Mouse (Mus musculus) kidney, adult 2 months (tissue): ENCODE measurements around the gene Gng5. TPM values are rescaled to one million over a fixed set of nuclear protein-coding genes. Genes with fewer than 3 reads are reported as not detected.
A peak's percentile ranks its signal among the peaks of the same experiment; 100 is the strongest.

Experiments used
- DNase-seq: peaks from one replicate; pipeline ENCODE4 v3.0.0; 2021
- H3K27ac ChIP-seq: fragments of 200-500 bp; 2 replicates; pipeline ENCODE4 v1.5.1; 2012; ENCODE audit warnings: low read depth, low read length, control low read depth, inconsistent platforms; ENCODE audit not compliant: insufficient read depth
- H3K27me3 ChIP-seq: fragments of 200-500 bp; replicated peaks from 2 replicates; pipeline ENCODE4 v1.6.1; 2012; ENCODE audit warnings: mild to moderate bottlenecking, moderate library complexity, low read length, inconsistent platforms; ENCODE audit not compliant: control insufficient read depth, insufficient read depth
- H3K36me3 ChIP-seq: fragments of 200-500 bp; 2 replicates; pipeline ENCODE4 v1.6.1; 2012; ENCODE audit warnings: mild to moderate bottlenecking, moderate library complexity, low read length, inconsistent platforms; ENCODE audit not compliant: control insufficient read depth, insufficient read depth
- H3K4me1 ChIP-seq: fragments of 200-500 bp; 2 replicates; pipeline ENCODE4 v1.6.1; 2011; ENCODE audit warnings: low read length; ENCODE audit not compliant: control insufficient read depth, insufficient read depth
- H3K4me3 ChIP-seq: fragments of 200-500 bp; 2 replicates; pipeline ENCODE4 v1.5.1; 2011; ENCODE audit warnings: mild to moderate bottlenecking, low read depth, low read length, control low read depth; ENCODE audit not compliant: insufficient read depth
- CTCF ChIP-seq: fragments of 200-500 bp; conservative IDR thresholded peaks from 2 replicates; pipeline ENCODE4 v1.5.1; 2011; ENCODE audit warnings: low read depth, mild to moderate bottlenecking, control low read depth, low read length, moderate library complexity, mixed read lengths; ENCODE audit not compliant: insufficient read depth, insufficient read length
- POLR2A ChIP-seq: fragments of 200-500 bp; IDR thresholded peaks from one replicate; pipeline ENCODE4 v1.6.1; 2011; ENCODE audit warnings: low read depth, low read length, control low read depth
- WGBS: fragments of 180-500 bp; shearing (Covaris S2); methylation state at CpG from one replicate; pipeline ENCODE4 v1.1.7; 2018; 5-methylcytosine and 5-hydroxymethylcytosine counted together
- polyA plus RNA-seq: library from polyadenylated mRNA; depleted of rRNA; stranded (reverse); fragments of >200 nt; gene quantifications from 2 replicates; pipeline ENCODE4 v1.2.3, GENCODE M21; 2012; rRNA removed

Gene Gng5
- polyA plus RNA-seq: 567 and 600 TPM in 2 replicates

DNA sequence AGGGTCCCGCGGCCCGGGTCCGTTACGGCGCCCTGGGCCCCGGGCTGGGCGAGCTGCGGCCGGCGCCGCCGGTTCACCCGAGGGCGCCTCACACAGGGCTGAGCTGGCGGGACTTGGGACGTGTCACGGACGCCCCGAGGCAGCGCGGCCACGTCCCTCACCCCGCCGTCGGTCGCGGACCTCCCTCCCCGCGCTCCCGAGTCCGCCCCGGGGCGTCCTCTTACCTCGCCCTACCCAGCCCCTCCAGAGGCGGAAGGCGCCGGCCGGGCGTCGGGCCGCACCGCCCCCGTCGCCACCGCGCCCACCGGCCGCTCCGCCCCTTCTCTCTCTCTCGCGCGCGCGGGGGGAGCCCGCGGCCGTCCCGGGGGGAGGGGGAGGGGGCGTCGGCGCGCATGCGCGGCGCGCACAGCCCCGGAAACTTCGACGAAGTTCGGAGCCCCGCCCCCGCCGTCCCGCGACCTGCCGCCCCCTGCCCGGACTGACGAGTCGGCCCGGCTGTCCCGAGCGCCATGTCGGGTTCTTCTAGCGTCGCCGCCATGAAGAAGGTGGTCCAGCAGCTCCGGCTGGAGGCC, at the start of gene Gng5, which contains the start of gene Spata1:
Gene Gng5 (plus strand): TSS at position 377 of the 572 bp plus-strand sequence.
Gene Spata1 (minus strand): TSS at position 323 of the 572 bp plus-strand sequence.
- DNase-seq: peak; percentile 94

DNA sequence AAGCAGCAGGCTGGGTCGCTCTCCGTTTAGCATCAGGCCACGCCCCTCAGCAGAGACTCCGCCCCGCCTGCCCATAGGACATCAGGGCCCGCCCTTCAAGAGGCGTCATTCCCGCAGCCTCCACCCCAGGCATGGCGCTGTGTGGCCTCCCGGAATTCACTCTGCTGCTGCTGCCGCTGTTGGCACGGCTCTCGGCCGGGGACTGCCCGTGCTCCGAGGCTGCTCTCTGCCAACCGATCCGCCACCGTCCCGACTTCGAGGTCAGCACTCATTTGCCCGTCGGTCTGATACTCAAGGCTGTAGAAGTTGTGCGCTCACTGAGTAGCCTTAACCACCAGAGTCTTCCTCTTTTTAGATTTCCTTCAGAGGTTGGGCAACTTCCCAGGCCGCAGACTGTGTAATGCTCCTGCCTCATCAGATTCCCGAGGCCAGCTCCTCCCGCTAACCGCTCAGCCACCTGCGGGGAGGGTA, 49.2 kb upstream of the Gng5 start:
- Histone ChIP-seq H3K4me1 (peaks cover 14% of the 10 kb centered on the region; the same call in 1 of the 2 replicates), H3K4me3 (peak overlapping the region; percentile 99), H3K27ac (peak overlapping the region; percentile 99), H3K36me3 (no peaks in the 10 kb centered on the region; the same call in none of the 2 replicates), H3K27me3 (no peaks in the 10 kb centered on the region)
- TF ChIP-seq POLR2A (peak; percentile 98), CTCF (0 out of 2 replicates have a peak, but pooled peaks have one; percentile 16)
- under 1% methylated on average over 29 of the region's 29 CpGs for WGBS
- peak; percentile 97 for DNase-seq

More for the DNA sequence above, at the start of gene Gng5, which contains the start of gene Spata1:
- no peak for TF ChIP-seq POLR2A
- no peak for TF ChIP-seq CTCF
- H3K4me1 ChIP-seq: peaks cover 14% of the 10 kb centered on the region; the same call in 1 of the 2 replicates
- WGBS: under 1% methylated on average over 69 of the region's 88 CpGs
- peak within 1 kb of the TSS; percentile 89 for H3K27ac ChIP-seq
- H3K4me3 ChIP-seq: peak within 1 kb of the TSS; percentile 95
- no peaks in the 10 kb centered on the region for H3K27me3 ChIP-seq
- H3K36me3 ChIP-seq: peaks cover 2% of the 10 kb centered on the region; the same call in 1 of the 2 replicates

- no peak for TF ChIP-seq POLR2A
- no peak for TF ChIP-seq CTCF
- DNase-seq: no peak
Measured at GRCm38 (mm10) chr3:146451375-146451774, 48.2 kb upstream of the Gng5 start.

DNA sequence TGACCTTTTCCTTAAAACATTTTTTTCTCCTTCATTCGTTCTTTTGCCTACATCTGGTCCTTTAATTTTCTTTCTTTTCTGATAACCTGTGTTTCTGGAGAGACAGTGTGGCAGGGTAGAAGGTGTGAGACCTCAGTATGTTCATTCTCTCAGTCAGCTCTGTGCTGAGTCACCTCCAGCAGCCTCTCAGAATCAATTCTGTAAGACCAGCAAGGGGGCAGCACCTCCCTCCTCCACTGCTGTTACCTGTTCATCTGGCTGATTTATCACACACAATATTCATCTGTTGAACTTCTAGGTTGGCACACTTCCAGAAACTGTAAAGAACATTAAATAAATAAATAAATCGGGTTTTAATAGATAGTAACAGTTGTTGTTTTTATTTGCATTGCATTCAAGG, 36.7 kb upstream of the Gng5 start:
- no peak for DNase-seq
- WGBS: 58% methylated on average over 2 of the region's 2 CpGs
- Histone ChIP-seq H3K4me1 (no peaks in the 10 kb centered on the region), H3K27me3 (no peaks in the 10 kb centered on the region), H3K4me3 (no peak overlapping the region), H3K36me3 (no peaks in the 10 kb centered on the region; the same call in 1 of the 2 replicates), H3K27ac (no peak overlapping the region)
- no peak for TF ChIP-seq CTCF
- no peak for TF ChIP-seq POLR2A

More at GRCm38 (mm10) chr3:146451375-146451774, 48.2 kb upstream of the Gng5 start:
- Histone ChIP-seq H3K4me1 (peaks cover 14% of the 10 kb centered on the region; the same call in 1 of the 2 replicates), H3K4me3 (peak overlapping the region; percentile 24; the same call in 1 of the 2 replicates), H3K36me3 (no peaks in the 10 kb centered on the region; the same call in 1 of the 2 replicates), H3K27ac (no peak overlapping the region), H3K27me3 (no peaks in the 10 kb centered on the region)
- WGBS: 83% methylated on average over 5 of the region's 5 CpGs

DNA sequence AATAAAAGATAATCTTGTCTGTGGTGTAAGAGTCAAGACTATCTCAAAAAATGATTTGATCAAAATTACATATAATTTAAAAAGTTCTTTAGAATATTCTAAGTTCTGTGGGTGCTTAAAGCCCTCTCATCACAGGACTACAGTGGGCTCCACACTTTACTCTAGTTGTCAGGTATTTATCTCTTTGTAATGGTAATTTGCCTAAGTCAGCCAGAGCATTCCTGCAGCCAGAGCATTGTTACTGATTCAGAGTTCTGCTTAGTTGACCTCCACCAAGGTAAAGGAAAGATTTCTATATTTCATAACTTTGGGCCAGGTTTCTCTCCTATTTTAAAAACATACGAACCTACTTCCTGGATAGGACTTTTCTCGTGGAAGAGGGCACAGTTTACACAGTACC, 30.4 kb upstream of the Gng5 start:
- H3K27ac ChIP-seq: no peak overlapping the region
- WGBS: 50% methylated on average over 2 of the region's 2 CpGs

DNA sequence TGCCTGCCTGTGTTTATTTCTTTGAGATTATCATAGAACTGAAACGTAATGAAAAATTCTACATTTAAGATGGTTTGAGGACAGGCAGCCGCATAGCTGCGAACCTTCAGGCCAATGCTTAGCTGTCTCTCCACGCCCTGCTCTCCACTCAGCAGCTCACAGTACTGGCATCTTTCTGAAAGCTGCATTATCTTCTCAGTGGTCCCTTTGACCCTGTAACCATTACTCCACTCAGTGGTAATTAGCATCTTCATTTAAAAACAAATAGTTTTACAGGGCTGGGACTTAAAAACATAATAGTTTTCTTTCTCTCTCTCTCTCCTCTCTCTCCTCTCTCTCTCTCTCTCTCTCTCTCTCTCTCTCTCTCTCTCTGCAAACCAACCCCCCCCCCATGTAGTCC, 26.9 kb upstream of the Gng5 start:
- Histone ChIP-seq H3K4me1 (no peaks in the 10 kb centered on the region), H3K27ac (no peak overlapping the region)
- 88% methylated on average over 4 of the region's 4 CpGs for WGBS

More for the DNA sequence above, 30.4 kb upstream of the Gng5 start:
- Histone ChIP-seq H3K4me1 (no peaks in the 10 kb centered on the region), H3K36me3 (no peaks in the 10 kb centered on the region), H3K27me3 (no peaks in the 10 kb centered on the region), H3K4me3 (no peak overlapping the region)
- TF ChIP-seq POLR2A (no peak), CTCF (no peak)
- DNase-seq: no peak

DNA sequence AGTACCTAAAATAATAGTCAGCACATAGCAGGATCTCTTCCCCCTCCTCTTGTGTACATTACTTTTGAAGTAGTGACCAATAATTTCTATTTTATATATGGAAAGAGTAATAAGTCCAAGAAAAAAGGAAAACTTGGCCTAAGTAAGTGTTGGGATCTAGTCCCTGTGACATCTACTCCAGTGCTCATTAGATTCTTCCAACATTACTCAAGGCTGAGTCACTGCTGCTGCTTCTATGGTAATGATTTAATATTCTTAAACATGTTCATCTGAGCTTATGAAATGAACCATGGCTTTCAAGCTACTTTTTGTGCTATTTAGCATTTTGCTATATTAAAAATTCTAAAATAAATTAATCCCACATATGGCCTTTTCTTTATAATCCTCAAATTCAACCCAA, 25.9 kb upstream of the Gng5 start:
- H3K4me1 ChIP-seq: no peaks in the 10 kb centered on the region

More for the DNA sequence above, 26.9 kb upstream of the Gng5 start:
- Histone ChIP-seq H3K27me3 (no peaks in the 10 kb centered on the region), H3K4me3 (no peak overlapping the region), H3K36me3 (no peaks in the 10 kb centered on the region)
- TF ChIP-seq POLR2A (no peak), CTCF (no peak)
- no peak for DNase-seq

More for the DNA sequence above, 25.9 kb upstream of the Gng5 start:
- Histone ChIP-seq H3K4me3 (no peak overlapping the region), H3K27me3 (no peaks in the 10 kb centered on the region), H3K36me3 (no peaks in the 10 kb centered on the region), H3K27ac (no peak overlapping the region)
- no peak for DNase-seq
- TF ChIP-seq POLR2A (no peak), CTCF (no peak)
